In the genomic region with DNA sequence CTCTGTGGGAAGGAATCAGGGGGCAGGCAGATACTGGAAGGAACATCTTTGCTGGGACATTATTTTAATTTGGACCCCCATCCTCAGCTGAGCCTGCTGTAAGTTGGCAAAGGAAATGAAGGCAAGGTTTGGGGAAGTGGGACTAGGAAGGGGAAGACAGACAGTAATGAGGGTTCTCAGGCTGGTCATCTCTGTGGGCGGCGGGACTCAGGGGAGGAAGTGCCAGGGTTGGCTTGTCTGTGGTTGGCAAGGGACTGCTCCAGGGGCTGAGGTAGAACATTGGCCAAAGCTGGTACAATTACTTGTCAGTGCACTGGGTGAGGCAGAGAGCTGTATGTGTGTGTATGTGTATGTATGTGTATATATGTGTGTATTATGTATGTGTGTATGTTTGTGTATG, we compare ENCODE assay signal across 19 mouse cellular contexts.
DNase-seq lines count a peak whose midpoint lies in the region; ATAC-seq lines count a peak whose summit lies in the region.
"Had no signal": no experiment of that assay in that cellular context is flagged by ENCODE, and none has a peak within 500 bp of the region (broad histone marks: within the 10 kb centered on the region; RNA-seq: fewer than 3 reads in every experiment).

No protein-coding gene starts in this region.

- no peak for ATAC-seq in frontal cortex, adult (ENCODE audit: low TSS enrichment)
- ATAC-seq: hindbrain, embryonic 16.5 days; midbrain, embryonic 13.5 days had no signal

- DNase-seq in heart, adult 18-20 months = peak; percentile 7 to 36
- DNase-seq in heart, postnatal 14 days = no peak
- DNase-seq in spleen, adult 18-20 months = peak; percentile 8 to 15
- no peak for DNase-seq in spleen, postnatal 4 days (ENCODE audit: low spot score in 2 of 2)
- DNase-seq in lung, postnatal 36 days = peak; percentile 64
- no peak for DNase-seq in adrenal gland, postnatal 25 days
- no peak for DNase-seq in heart, postnatal 36 days
- DNase-seq: cerebellum, postnatal 10 days; gastrocnemius, postnatal 25 days; heart, postnatal 4 days; kidney, adult 8-10 months; kidney, postnatal 36 days; layer of hippocampus, postnatal 36 days; left cerebral cortex, postnatal 4 days; right cerebral cortex, adult 18-20 months; thymus, postnatal 36 days had no signal

- intact Hi-C loops in heart, postnatal 14 days (cut with DNase I) = no loop called here
- intact Hi-C loops in heart, postnatal 36 days (cut with DNase I) = no loop called here

Comparison
In these comparisons a context has a peak if more than half of its experiments do, and no peak if none do; other contexts are left out.
1. DNase-seq: peak in heart, adult 18-20 months (2 of 2), spleen, adult 18-20 months (2 of 2) and lung, postnatal 36 days (single experiment); none in heart, postnatal 14 days (0 of 2), spleen, postnatal 4 days (0 of 2), adrenal gland, postnatal 25 days (single experiment) and heart, postnatal 36 days (0 of 2).